Mouse (Mus musculus): Measurements from ENCODE around the gene Pelo.

DNA sequence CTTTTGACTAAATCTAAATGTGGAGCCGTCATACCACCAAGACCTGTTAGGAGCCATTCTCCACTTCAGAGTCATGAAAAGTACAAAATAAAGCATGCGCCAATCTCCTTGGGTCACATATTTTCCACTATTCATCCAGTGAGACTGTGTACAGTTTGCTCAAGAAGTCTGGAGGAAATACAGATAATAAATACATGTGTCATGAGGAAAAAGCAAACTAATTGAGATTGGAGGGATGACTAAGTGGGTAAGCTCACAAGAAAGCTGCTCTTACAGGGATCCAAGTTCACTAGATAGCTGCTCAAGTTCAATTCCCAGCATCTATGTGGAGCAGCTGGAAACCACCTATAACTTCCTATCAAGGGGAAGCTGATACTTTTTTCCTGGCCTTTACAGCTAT, 36.5 kb upstream of the Pelo start:
- TF ChIP-seq CTCF (IDR thresholded peaks at IDR 0.05; ENCODE audit: low read depth, low read length) (no peak), POLR2A (IDR thresholded peaks at IDR 0.05; ENCODE audit: insufficient read depth, low read length) (no peak), EP300 (IDR thresholded peaks at IDR 0.05; ENCODE audit: insufficient read depth, low read depth, low read length) (no peak)
